19 mouse cellular contexts compared by ENCODE assay signal in the genomic region with DNA sequence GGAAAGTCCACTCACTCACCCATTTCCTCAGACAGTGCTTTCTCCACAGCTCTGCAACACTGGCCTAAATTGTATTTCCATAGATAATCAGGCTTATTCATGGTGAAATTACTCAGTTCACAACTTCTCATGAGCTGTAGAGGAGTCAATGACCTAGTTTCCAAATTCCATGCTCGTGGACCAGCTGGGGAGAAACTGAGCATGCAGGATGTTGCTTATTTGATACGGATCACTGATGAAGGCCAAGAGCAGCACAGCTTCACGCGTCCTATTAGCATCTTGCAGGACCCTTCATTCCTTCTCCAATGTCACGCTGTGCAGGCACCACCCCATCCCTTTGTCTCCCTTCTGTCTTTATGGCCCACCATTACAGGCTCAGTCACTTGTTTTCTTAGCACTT.
DNase-seq lines count a peak whose midpoint lies in the region; ATAC-seq and TF ChIP-seq lines count a peak whose summit lies in the region.
"Had no signal": no experiment of that assay in that cellular context is flagged by ENCODE, and none has a peak within 500 bp of the region (broad histone marks: within the 10 kb centered on the region; RNA-seq: fewer than 3 reads in every experiment).

No protein-coding gene starts in this region.

- 20% methylated on average over 5 of the region's 5 CpGs for WGBS in kidney, embryonic 15.5 days
- 12% methylated on average over 5 of the region's 5 CpGs for WGBS in hindbrain, postnatal 0 days
- WGBS in heart, embryonic 10.5 days, result 48% methylated on average over 5 of the region's 5 CpGs
- WGBS in intestine, embryonic 15.5 days, result 24% methylated on average over 5 of the region's 5 CpGs

- no peaks in the 10 kb centered on the region for H3K27me3 ChIP-seq in kidney, embryonic 15.5 days
- H3K27me3 ChIP-seq in hindbrain, postnatal 0 days (ENCODE audit: insufficient read depth, low read length), result no peaks in the 10 kb centered on the region
- no peaks in the 10 kb centered on the region for H3K27me3 ChIP-seq in heart, embryonic 10.5 days (ENCODE audit: insufficient read depth, poor library complexity, severe bottlenecking)
- H3K27me3 ChIP-seq in intestine, embryonic 15.5 days (replicated peaks), result no peaks in the 10 kb centered on the region
- H3K27me3 ChIP-seq: embryonic facial prominence, embryonic 13.5 days; heart, embryonic 12.5 days; liver, embryonic 12.5 days; midbrain, embryonic 15.5 days had no signal

- ATAC-seq in kidney, embryonic 15.5 days (replicated peaks; ENCODE audit: low FRiP score), result peak; percentile 86
- peak; percentile 58; the same call in 1 of the 2 replicates for ATAC-seq in hindbrain, postnatal 0 days
- no peak for ATAC-seq in intestine, embryonic 15.5 days
- ATAC-seq: liver, embryonic 12.5 days; midbrain, embryonic 15.5 days had no signal

- H3K27ac ChIP-seq in kidney, embryonic 15.5 days, result no peak overlapping the region
- H3K27ac ChIP-seq in hindbrain, postnatal 0 days, result no peak overlapping the region
- H3K27ac ChIP-seq in heart, embryonic 10.5 days, result no peak overlapping the region
- no peak overlapping the region for H3K27ac ChIP-seq in intestine, embryonic 15.5 days
- H3K27ac ChIP-seq: embryonic facial prominence, embryonic 13.5 days; liver, embryonic 12.5 days; macrophage; midbrain, embryonic 15.5 days had no signal

- peaks cover 5% of the 10 kb centered on the region; the same call in 1 of the 2 replicates for H3K4me1 ChIP-seq in kidney, embryonic 15.5 days
- H3K4me1 ChIP-seq in hindbrain, postnatal 0 days (ENCODE audit: insufficient read depth, low read length), result no peaks in the 10 kb centered on the region
- no peaks in the 10 kb centered on the region for H3K4me1 ChIP-seq in heart, embryonic 10.5 days
- no peaks in the 10 kb centered on the region for H3K4me1 ChIP-seq in intestine, embryonic 15.5 days (replicated peaks)
- H3K4me1 ChIP-seq: embryonic facial prominence, embryonic 13.5 days; heart, embryonic 12.5 days; liver, embryonic 12.5 days; midbrain, embryonic 15.5 days had no signal

- H3K36me3 ChIP-seq in kidney, embryonic 15.5 days, result no peaks in the 10 kb centered on the region
- H3K36me3 ChIP-seq in hindbrain, postnatal 0 days (ENCODE audit: insufficient read depth, low read length), result no peaks in the 10 kb centered on the region
- no peaks in the 10 kb centered on the region for H3K36me3 ChIP-seq in heart, embryonic 10.5 days
- no peaks in the 10 kb centered on the region for H3K36me3 ChIP-seq in intestine, embryonic 15.5 days
- H3K36me3 ChIP-seq: embryonic facial prominence, embryonic 13.5 days; heart, embryonic 12.5 days; liver, embryonic 12.5 days; midbrain, embryonic 15.5 days had no signal

- H3K9ac ChIP-seq in kidney, embryonic 15.5 days, result no peak overlapping the region
- no peak overlapping the region for H3K9ac ChIP-seq in hindbrain, postnatal 0 days (replicated peaks; ENCODE audit: low read length)
- H3K9ac ChIP-seq in intestine, embryonic 15.5 days, result no peak overlapping the region
- H3K9ac ChIP-seq: embryonic facial prominence, embryonic 13.5 days; heart, embryonic 12.5 days; liver, embryonic 12.5 days; lung, embryonic 14.5 days; midbrain, embryonic 15.5 days had no signal

- H3K4me2 ChIP-seq in kidney, embryonic 15.5 days, result no peak overlapping the region
- no peak overlapping the region for H3K4me2 ChIP-seq in hindbrain, postnatal 0 days (ENCODE audit: low read depth, low read length)
- no peak overlapping the region for H3K4me2 ChIP-seq in intestine, embryonic 15.5 days (replicated peaks)
- H3K4me2 ChIP-seq: embryonic facial prominence, embryonic 13.5 days; heart, embryonic 12.5 days; liver, embryonic 12.5 days; lung, embryonic 14.5 days; midbrain, embryonic 15.5 days had no signal

- H3K4me3 ChIP-seq in kidney, embryonic 15.5 days (replicated peaks), result no peak overlapping the region
- no peak overlapping the region for H3K4me3 ChIP-seq in hindbrain, postnatal 0 days (ENCODE audit: low read length)
- no peak overlapping the region for H3K4me3 ChIP-seq in heart, embryonic 10.5 days
- no peak overlapping the region for H3K4me3 ChIP-seq in intestine, embryonic 15.5 days (replicated peaks)
- H3K4me3 ChIP-seq: embryonic facial prominence, embryonic 13.5 days; heart, embryonic 12.5 days; liver, embryonic 12.5 days; midbrain, embryonic 15.5 days had no signal

- no peak for TF ChIP-seq CTCF in hindbrain, postnatal 0 days (IDR thresholded peaks at IDR 0.05; ENCODE audit: low read depth)

- no peak for DNase-seq in kidney, postnatal 36 days
- DNase-seq in Muller cell, postnatal 12 days (ENCODE audit: inconsistent ontology term), result peak; percentile 93
- peak; percentile 58 for DNase-seq in embryo, embryonic 10 days (ENCODE audit: low spot score)
- peak; percentile 9 for DNase-seq in hindbrain, postnatal 0 days (ENCODE audit: low spot score)
- no peak for DNase-seq in heart, embryonic 10.5 days (ENCODE audit: low spot score)
- no peak for DNase-seq in ovary, postnatal 14 days (ENCODE audit: low spot score)
- DNase-seq: adrenal gland, postnatal 10 days; cerebellum, adult 11-12 months; cerebellum, postnatal 25 days; lung, embryonic 14.5 days; right cerebral cortex, postnatal 4 days; thymus, postnatal 36 days had no signal

- H3K9me3 ChIP-seq in kidney, embryonic 15.5 days (replicated peaks), result no peaks in the 10 kb centered on the region
- no peaks in the 10 kb centered on the region for H3K9me3 ChIP-seq in hindbrain, postnatal 0 days (ENCODE audit: low read length)
- no peaks in the 10 kb centered on the region for H3K9me3 ChIP-seq in heart, embryonic 10.5 days
- H3K9me3 ChIP-seq in intestine, embryonic 15.5 days, result no peaks in the 10 kb centered on the region
- H3K9me3 ChIP-seq: embryonic facial prominence, embryonic 13.5 days; heart, embryonic 12.5 days; liver, embryonic 12.5 days; midbrain, embryonic 15.5 days had no signal

Comparison
In these comparisons a context has a peak if more than half of its experiments do, and no peak if none do; other contexts are left out.
1. DNase-seq: peak in Muller cell, postnatal 12 days (single experiment), embryo, embryonic 10 days (single experiment) and hindbrain, postnatal 0 days (single experiment); none in kidney, postnatal 36 days (0 of 2), heart, embryonic 10.5 days (single experiment) and ovary, postnatal 14 days (single experiment).